Mouse (Mus musculus) left cerebral cortex, adult 2 months (tissue): ENCODE measurements around the gene Usp26. TPM values are rescaled to one million over a fixed set of nuclear protein-coding genes. Genes with fewer than 3 reads are reported as not detected.
A peak's percentile ranks its signal among the peaks of the same experiment; 100 is the strongest.

Experiments used
- DNase-seq, 2 experiments: peaks; one replicate each; pipeline ENCODE4 v3.0.0; 2021 to 2022; ENCODE audit warnings: low spot score in 2 of 2, mixed read lengths in 1 of 2; ENCODE audit errors: extremely low spot score in 1 of 2
- H3K27ac ChIP-seq: fragments of 200-600 bp; 2 replicates; pipeline ENCODE4 v1.8.1; 2022
- H3K4me3 ChIP-seq: fragments of 200-600 bp; 2 replicates; pipeline ENCODE4 v1.8.1; 2022
- CTCF ChIP-seq: fragments of 200-600 bp; IDR thresholded peaks from 2 replicates; pipeline ENCODE4 v1.8.1; 2022; ENCODE audit warnings: antibody characterized with exemption, mild to moderate bottlenecking, moderate library complexity
- intact Hi-C: fragments of 180-260 bp; cut with DNase I; formaldehyde crosslinking; loops from one replicate; pipeline ENCODE4 v1.15.1; 2025
- long read RNA-seq, 2 experiments: library from polyadenylated mRNA; stranded (forward); transcript quantifications; one replicate each; pipeline ENCODE4 v2.0.0; 2021; ENCODE audit warnings: borderline mapping rate in 2 of 2
- total RNA-seq, 2 experiments: library from RNA; stranded (reverse); gene quantifications; 2 replicates each; pipeline ENCODE4 v1.2.3; 2021

Gene Usp26
- total RNA-seq, result not detected
- long read RNA-seq, experiment 1, result 0 reads
- long read RNA-seq, experiment 2, result 0 reads

DNA sequence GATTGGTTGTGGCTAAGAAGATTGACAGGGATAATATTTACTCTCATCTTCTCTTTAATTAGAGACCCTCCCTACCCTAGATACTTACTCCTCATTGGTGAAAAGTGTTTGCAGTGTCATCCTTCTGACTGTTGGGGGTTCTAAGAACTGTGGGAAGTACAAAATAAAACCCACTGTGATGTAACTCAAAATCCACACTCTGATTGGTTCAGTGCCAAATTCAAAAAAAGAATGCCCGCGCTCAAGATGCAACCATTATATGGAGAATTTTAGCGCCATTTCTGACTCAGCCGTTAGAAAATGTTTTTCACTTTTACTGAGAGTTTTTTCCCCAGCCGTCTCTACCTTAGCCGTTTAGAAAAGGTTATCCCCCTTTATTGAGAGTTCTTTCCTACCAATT lies at the start of gene Usp26:
Gene Usp26, minus strand, starts transcription at position 101 of the 400 bp plus-strand sequence.
- intact Hi-C loops, result no loop called here
- H3K27ac ChIP-seq, result no peak within 1 kb of the TSS
- H3K4me3 ChIP-seq, result no peak within 1 kb of the TSS
- TF ChIP-seq CTCF, result no peak
- DNase-seq, result no peak

- no peak for TF ChIP-seq CTCF
Measured at GRCm38 (mm10) chrX:51814466-51815247, 13.6 kb upstream of the Usp26 start.

GRCm38 (mm10) chrX:51767457-51767856 lies 33.6 kb downstream of the Usp26 start:
- peak; percentile 44 for TF ChIP-seq CTCF
- no peak overlapping the region for H3K27ac ChIP-seq
- no peak overlapping the region for H3K4me3 ChIP-seq
- DNase-seq, result no peak
- intact Hi-C loops, result loop anchor here (1.0 to 5.0 kb wide), 2 partner anchors 9 to 605 kb away; no protein-coding TSS in a partner anchor

More at GRCm38 (mm10) chrX:51814466-51815247, 13.6 kb upstream of the Usp26 start:
- no peak overlapping the region for H3K4me3 ChIP-seq
- intact Hi-C loops, result no loop called here
- no peak for DNase-seq
- no peak overlapping the region for H3K27ac ChIP-seq

DNA sequence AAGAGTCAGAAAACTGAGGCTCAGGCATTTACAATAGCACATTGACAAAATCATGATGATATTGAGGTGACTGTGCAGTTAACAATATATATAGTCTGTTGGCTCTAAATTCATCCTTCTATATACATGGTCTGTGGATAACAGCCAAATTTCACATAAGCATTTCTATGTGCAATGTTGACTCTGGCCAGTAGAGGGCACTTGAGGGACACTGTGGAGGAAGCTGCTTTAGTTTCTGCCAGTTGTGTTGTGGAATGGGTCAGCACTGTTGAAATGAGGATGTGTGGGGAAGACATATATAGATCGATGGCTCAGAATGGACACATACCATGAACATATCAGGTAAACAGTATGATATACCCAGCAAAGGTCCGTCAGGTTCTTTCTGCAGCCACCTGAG lies 64.6 kb downstream of the Usp26 start:
- Histone ChIP-seq H3K27ac (no peak overlapping the region), H3K4me3 (no peak overlapping the region)
- DNase-seq, result peak; percentile 33 to 57
- peak; percentile 77 for TF ChIP-seq CTCF
- intact Hi-C loops, result loop anchor here (10.0 kb wide), 1 partner anchor 638 kb away; no protein-coding TSS in a partner anchor

GRCm38 (mm10) chrX:51714086-51714745 lies 86.8 kb downstream of the Usp26 start:
- Histone ChIP-seq H3K4me3 (no peak overlapping the region), H3K27ac (no peak overlapping the region)
- no peak for TF ChIP-seq CTCF
- intact Hi-C loops, result no loop called here
- DNase-seq, result no peak

GRCm38 (mm10) chrX:51712996-51713395 lies 88.0 kb downstream of the Usp26 start:
- no peak for DNase-seq
- H3K27ac ChIP-seq, result no peak overlapping the region
- intact Hi-C loops, result no loop called here
- no peak overlapping the region for H3K4me3 ChIP-seq
- no peak for TF ChIP-seq CTCF

Other genes starting within 250 kb of the Usp26 start
- gene Hs6st2, start 119.4 kb downstream of the Usp26 start, total RNA-seq, result 10 to 100 TPM; 32.3 to 37.6 TPM
- not detected for gene 1700080O16Rik, start 171.5 kb upstream of the Usp26 start, total RNA-seq